Mouse (Mus musculus) intestine, embryonic 14.5 days (tissue): Measurements from ENCODE around the gene Cpsf2. TPM values are rescaled to one million over a fixed set of nuclear protein-coding genes. Genes with fewer than 3 reads are reported as not detected.
A peak's percentile ranks its signal among the peaks of the same experiment; 100 is the strongest.
"Not testable (repeated sequence)": the region's sequence is repeated elsewhere in the genome, so short reads cannot be mapped to it uniquely, and the experiment has no call there.

ENCODE experiments used
- ATAC-seq: fragments of 200-750 bp; cut with Nextera tagmentation; replicated peaks from 2 replicates; pipeline ENCODE4 v1.8.0; 2017; ENCODE audit warnings: low read depth, moderate number of reproducible peaks, moderate TSS enrichment, moderate library complexity; ENCODE audit not compliant: low FRiP score, low TSS enrichment
- DNase-seq: peaks from one replicate; pipeline ENCODE4 v3.0.0-alpha.2; 2018; ENCODE audit warnings: low spot score
- H3K27ac ChIP-seq: fragments of 300-500 bp; sonication (generic); 2 replicates; pipeline ENCODE4 v1.5.1; 2014; ENCODE audit warnings: low read depth, mild to moderate bottlenecking, control low read depth
- H3K27me3 ChIP-seq: fragments of 300-500 bp; sonication (generic); replicated peaks from 2 replicates; pipeline ENCODE4 v1.6.1; 2014; ENCODE audit warnings: low read length, control low read depth; ENCODE audit not compliant: control insufficient read depth, insufficient read depth
- H3K36me3 ChIP-seq: fragments of 300-500 bp; sonication (generic); 2 replicates; pipeline ENCODE4 v1.6.1; 2014; ENCODE audit warnings: low read length, control low read depth; ENCODE audit not compliant: control insufficient read depth, insufficient read depth
- H3K4me1 ChIP-seq: fragments of 300-500 bp; sonication (generic); replicated peaks from 2 replicates; pipeline ENCODE4 v1.6.1; 2014; ENCODE audit warnings: low read length, control low read depth, mixed read lengths; ENCODE audit not compliant: control insufficient read depth, insufficient read depth
- H3K4me2 ChIP-seq: fragments of 300-500 bp; sonication (generic); 2 replicates; pipeline ENCODE4 v1.6.1; 2014; ENCODE audit warnings: low read length
- H3K4me3 ChIP-seq: fragments of 300-500 bp; sonication (generic); 2 replicates; pipeline ENCODE4 v1.5.1; 2014; ENCODE audit warnings: low read depth, low read length, control low read depth, mixed read lengths
- H3K9ac ChIP-seq: fragments of 300-500 bp; sonication (generic); 2 replicates; pipeline ENCODE4 v1.6.1; 2014; ENCODE audit warnings: mild to moderate bottlenecking, low read length
- H3K9me3 ChIP-seq: fragments of 300-500 bp; sonication (generic); 2 replicates; pipeline ENCODE4 v1.6.1; 2016; ENCODE audit warnings: low read length, control low read depth; ENCODE audit not compliant: control insufficient read depth
- WGBS: fragments of 180-500 bp; shearing (Covaris S2); extraction: QIAGEN DNeasy Blood & Tissue Kit; methylation state at CpG from one replicate; pipeline ENCODE4 v1.1.7; 2014; 5-methylcytosine and 5-hydroxymethylcytosine counted together
- polyA plus RNA-seq: library from polyadenylated mRNA; unstranded; fragments of >200 nt; fragmentation: Nextera tagmentation; extraction: Ambion mirVana; gene quantifications from 2 replicates; pipeline ENCODE4 v1.2.1, GENCODE M21; 2014

Gene Cpsf2
- 31.3 and 32.5 TPM in 2 replicates for polyA plus RNA-seq

DNA sequence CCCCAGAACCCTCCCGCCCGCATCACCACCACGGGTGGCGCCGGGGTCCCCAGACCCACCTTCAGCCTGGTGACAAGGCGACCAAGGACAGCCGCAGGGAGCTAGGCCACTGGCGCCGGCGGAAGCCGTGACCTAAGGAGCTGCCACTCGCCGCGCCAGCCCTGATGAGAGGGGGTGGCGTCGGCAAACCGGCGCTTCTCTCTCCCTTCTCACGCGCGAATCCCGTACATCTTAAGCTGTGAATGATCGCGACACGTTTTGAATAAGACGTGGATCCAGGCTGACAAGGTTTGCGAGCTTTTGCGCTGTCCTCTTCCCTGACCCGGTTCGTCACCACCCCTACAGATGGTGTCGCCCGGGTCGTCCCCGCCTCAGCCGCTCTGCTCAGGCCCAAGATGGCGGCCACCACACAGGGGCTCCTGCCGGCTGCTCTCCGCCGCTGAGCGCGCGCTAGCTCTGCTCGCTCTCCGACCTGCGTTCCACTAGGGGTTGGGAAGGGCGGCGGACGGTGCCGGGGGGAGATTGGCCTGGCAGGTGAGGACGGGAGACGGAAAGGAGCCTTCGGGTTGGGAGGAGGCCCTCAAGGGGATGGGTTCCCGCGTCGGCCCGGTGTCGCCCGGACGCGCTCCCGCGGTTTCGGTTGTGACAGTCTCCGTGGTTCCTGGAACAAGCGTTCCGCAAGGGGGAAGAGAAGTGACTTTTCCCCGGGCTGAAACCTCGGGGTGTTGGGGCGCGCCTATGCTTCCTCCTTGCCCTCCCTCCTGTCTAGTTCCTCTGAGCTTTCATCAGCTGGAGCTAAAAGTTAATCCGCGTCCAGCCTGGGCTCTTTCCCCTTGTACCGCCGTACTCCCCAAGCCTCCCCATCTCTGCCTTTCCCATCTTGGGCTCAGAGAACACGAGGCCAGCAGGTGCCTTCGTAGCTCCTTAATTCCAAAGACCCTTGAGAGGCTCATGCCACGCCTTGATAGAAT is at the start of gene Cpsf2:
Gene Cpsf2 (plus strand): TSS at position 388 of the 971 bp plus-strand sequence.
- Histone ChIP-seq H3K9me3 (no peaks in the 10 kb centered on the region), H3K4me3 (peak within 1 kb of the TSS; percentile 75), H3K27ac (peak within 1 kb of the TSS; percentile 94), H3K4me1 (peaks cover 14% of the 10 kb centered on the region), H3K9ac (peak within 1 kb of the TSS; percentile 87), H3K36me3 (no peaks in the 10 kb centered on the region; the same call in none of the 2 replicates), H3K4me2 (peak within 1 kb of the TSS; percentile 81), H3K27me3 (no peaks in the 10 kb centered on the region)
- DNase-seq, result peak; percentile 96
- ATAC-seq, result peak; percentile 96
- WGBS, result 1% methylated on average over 75 of the region's 77 CpGs

- Histone ChIP-seq H3K27ac (no peak overlapping the region), H3K9me3 (no peaks in the 10 kb centered on the region), H3K4me3 (no peak overlapping the region), H3K4me2 (no peak overlapping the region), H3K4me1 (no peaks in the 10 kb centered on the region), H3K36me3 (peaks cover 95% of the 10 kb centered on the region), H3K9ac (no peak overlapping the region), H3K27me3 (no peaks in the 10 kb centered on the region)
- 87% methylated on average over 1 of the region's 1 CpGs for WGBS
- ATAC-seq (no peak), DNase-seq (no peak)
Observed at GRCm38 (mm10) chr12:101928423-101928822, 47.4 kb upstream of the Cpsf2 start.

- Histone ChIP-seq H3K9me3 (no peaks in the 10 kb centered on the region), H3K27ac (no peak overlapping the region), H3K4me1 (no peaks in the 10 kb centered on the region), H3K4me3 (no peak overlapping the region), H3K27me3 (no peaks in the 10 kb centered on the region), H3K9ac (no peak overlapping the region), H3K36me3 (peaks cover 53% of the 10 kb centered on the region), H3K4me2 (no peak overlapping the region)
- 96% methylated on average over 3 of the region's 3 CpGs for WGBS
- no peak for DNase-seq
- no peak for ATAC-seq
Observed at GRCm38 (mm10) chr12:101935223-101935622, 40.6 kb upstream of the Cpsf2 start.

DNA sequence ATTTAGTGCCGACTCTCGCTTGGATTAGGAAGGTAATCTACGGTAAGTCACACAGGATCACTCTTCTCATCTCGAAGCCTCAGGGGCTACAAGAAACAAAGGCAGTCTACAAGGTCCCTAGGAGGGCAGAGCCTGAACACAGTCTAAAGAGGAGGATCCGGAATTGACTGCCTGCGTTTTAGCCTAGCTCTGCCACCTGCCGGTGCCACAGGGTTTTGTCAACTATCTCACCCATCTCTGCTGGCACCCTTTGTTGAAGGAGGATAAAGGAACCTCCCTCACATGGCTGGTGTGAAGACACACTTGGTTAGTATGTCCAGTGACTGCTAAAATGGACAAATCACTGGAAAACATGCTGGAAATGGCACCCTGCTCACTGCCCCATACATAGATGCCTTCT is 38.2 kb upstream of the Cpsf2 start:
- H3K9me3 ChIP-seq, result no peaks in the 10 kb centered on the region
- no peaks in the 10 kb centered on the region for H3K4me1 ChIP-seq
- no peak overlapping the region for H3K4me2 ChIP-seq
- no peaks in the 10 kb centered on the region for H3K27me3 ChIP-seq
- peaks cover 48% of the 10 kb centered on the region for H3K36me3 ChIP-seq
- H3K4me3 ChIP-seq, result no peak overlapping the region
- 87% methylated on average over 7 of the region's 7 CpGs for WGBS
- ATAC-seq (no peak), DNase-seq (no peak)
- H3K27ac ChIP-seq, result no peak overlapping the region
- H3K9ac ChIP-seq, result no peak overlapping the region

DNA sequence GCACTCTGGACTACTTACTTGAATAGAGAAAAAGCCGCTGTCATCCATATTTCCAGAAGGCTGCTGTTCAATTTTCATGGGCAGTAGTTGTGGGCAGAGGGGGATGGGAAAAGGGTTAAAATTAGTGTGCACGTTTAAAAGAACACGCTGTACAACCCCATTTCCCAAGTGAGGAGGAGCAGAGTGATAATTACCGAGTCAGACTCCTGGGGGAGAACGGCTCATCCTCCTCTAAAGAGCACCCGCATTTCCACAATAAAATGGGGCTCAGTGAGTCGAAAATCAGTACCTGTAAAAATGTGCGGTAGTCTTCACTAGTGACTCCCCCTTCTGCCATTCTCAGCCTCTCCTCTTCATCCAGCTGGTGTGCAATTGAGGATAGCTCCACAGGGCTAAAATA is 27.8 kb upstream of the Cpsf2 start:
- WGBS, result 92% methylated on average over 8 of the region's 8 CpGs
- no peaks in the 10 kb centered on the region for H3K27me3 ChIP-seq
- ATAC-seq (no peak), DNase-seq (no peak)
- no peak overlapping the region for H3K27ac ChIP-seq
- H3K9ac ChIP-seq, result no peak overlapping the region
- no peaks in the 10 kb centered on the region for H3K4me1 ChIP-seq
- no peak overlapping the region for H3K4me2 ChIP-seq
- H3K36me3 ChIP-seq, result peaks cover 36% of the 10 kb centered on the region
- H3K9me3 ChIP-seq, result no peaks in the 10 kb centered on the region
- H3K4me3 ChIP-seq, result no peak overlapping the region

DNA sequence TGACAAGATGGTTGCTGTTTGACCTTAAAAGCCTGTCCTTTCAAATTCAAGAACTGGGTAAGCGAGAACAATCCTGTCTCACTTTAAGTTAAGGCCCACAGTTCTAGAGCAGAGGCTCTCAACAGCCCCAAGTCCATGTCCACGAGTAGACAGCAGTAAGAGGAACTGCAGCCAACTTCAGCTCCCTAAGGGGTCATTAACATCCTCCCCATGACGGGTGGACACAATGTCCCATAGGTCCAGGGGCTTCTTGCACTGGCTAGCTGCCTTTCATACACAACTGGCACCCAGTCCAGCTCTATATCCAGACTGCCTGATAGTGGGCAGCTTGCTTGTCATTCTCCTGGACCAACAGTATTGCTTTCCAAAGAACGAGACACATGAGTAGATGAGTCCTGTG is 27.0 kb upstream of the Cpsf2 start:
- DNase-seq (no peak), ATAC-seq (no peak)
- Histone ChIP-seq H3K4me1 (no peaks in the 10 kb centered on the region), H3K9me3 (no peaks in the 10 kb centered on the region), H3K36me3 (peaks cover 36% of the 10 kb centered on the region), H3K4me3 (no peak overlapping the region), H3K27ac (no peak overlapping the region), H3K4me2 (no peak overlapping the region), H3K9ac (no peak overlapping the region), H3K27me3 (no peaks in the 10 kb centered on the region)
- WGBS, result 77% methylated on average over 4 of the region's 4 CpGs

DNA sequence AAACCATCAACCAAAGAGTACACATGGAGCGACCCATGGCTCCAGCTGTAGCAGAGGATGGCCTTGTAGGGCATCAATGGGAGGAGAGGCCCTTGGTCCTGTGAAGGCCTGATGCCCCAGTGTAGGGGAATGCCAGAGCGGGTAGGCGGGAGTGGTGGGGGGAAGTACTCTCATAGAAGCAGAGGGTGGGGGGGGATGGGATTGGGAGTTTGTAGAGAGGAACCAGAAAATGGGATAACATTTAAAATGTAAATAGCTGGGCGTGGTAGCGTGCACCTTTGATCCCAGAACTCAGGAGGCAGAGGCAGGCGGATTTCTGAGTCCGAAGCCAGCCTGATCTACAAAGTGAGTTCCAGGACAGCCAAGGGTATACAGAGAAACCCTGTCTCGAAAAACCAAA is 20.0 kb upstream of the Cpsf2 start:
- H3K9me3 ChIP-seq, H3K4me2 ChIP-seq, ATAC-seq, H3K4me1 ChIP-seq, H3K27ac ChIP-seq, H3K36me3 ChIP-seq, H3K27me3 ChIP-seq, H3K4me3 ChIP-seq, H3K9ac ChIP-seq, DNase-seq: not testable (repeated sequence)
- WGBS, result 95% methylated on average over 8 of the region's 8 CpGs

DNA sequence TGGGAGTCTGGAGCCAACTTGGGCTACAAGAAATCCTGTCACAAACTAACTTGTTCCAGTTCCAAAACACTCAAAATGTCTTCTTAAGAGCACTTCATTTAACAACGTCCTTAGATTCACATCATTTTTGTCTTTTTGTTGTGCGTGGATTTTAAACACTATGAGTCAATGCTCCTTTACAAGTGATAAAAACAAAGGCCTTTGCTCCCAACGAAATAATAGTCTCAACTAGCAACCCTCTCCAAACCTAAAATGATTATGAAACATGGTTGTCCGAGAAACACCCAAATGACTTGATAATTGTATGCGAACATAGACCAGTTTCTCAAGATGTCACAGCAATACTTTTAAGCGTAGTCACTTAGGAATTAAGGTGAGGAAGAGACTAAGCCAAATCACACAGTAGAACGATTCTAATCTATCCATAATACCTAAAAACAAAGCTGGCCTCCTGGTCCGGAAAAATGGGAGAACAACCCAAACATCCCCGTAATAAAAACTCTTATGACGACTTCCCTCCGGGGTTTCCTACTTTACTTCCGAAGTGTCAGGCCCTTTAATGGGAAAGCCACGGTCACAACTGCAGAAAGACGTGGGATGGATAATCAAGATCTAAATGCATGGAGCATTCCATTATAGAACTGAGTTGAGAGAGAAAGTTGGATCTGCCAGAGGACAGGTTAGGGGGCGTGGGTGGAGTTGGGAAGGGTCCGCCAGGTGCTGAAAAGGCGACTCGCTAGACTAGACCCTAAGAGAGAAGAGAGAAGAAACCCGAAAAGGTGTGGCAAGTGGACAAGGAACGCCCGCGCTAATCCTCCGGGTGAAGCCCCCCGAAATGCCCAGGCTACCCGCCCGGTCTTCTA is 18.5 kb upstream of the Cpsf2 start:
- DNase-seq, result no peak
- WGBS, result 10% methylated on average over 26 of the region's 26 CpGs

More for the DNA sequence above, 18.5 kb upstream of the Cpsf2 start:
- peak; percentile 54; the same call in 1 of the 2 replicates for ATAC-seq
- H3K4me2 ChIP-seq, result peak overlapping the region; percentile 75
- H3K36me3 ChIP-seq, result no peaks in the 10 kb centered on the region
- H3K9ac ChIP-seq, result peak overlapping the region; percentile 84
- H3K4me1 ChIP-seq, result peaks cover 5% of the 10 kb centered on the region; the same call in 1 of the 2 replicates
- peak overlapping the region; percentile 51; the same call in 1 of the 2 replicates for H3K27ac ChIP-seq
- H3K9me3 ChIP-seq, result no peaks in the 10 kb centered on the region
- no peaks in the 10 kb centered on the region for H3K27me3 ChIP-seq
- peak overlapping the region; percentile 87 for H3K4me3 ChIP-seq
